Mouse (Mus musculus): Measurements from ENCODE around the gene Arhgap33. TPM values are rescaled to one million over a fixed set of nuclear protein-coding genes. Genes with fewer than 3 reads are reported as not detected.
"Not testable (repeated sequence)": the region's sequence is repeated elsewhere in the genome, so short reads cannot be mapped to it uniquely, and the experiment has no call there.

The Arhgap33 gene
- polyA plus RNA-seq, 1 experiment from 2014 or later = 41.1 TPM

GRCm38 (mm10) chr7:30490251-30490956 is 44.5 kb downstream of the Arhgap33 start:
- no peaks in the 10 kb centered on the region for H3K4me1 ChIP-seq (ENCODE audit: control insufficient read depth, insufficient read depth, low read length)
- whole genome bisulfite sequencing = 35% methylated on average over 16 of the region's 16 CpGs
- ATAC-seq (ENCODE audit: low FRiP score) = no peak
- no peaks in the 10 kb centered on the region for H3K36me3 ChIP-seq (ENCODE audit: control insufficient read depth, insufficient read depth, low read length)
- H3K9me3 ChIP-seq (ENCODE audit: control insufficient read depth, low read length) = no peaks in the 10 kb centered on the region
- no peak overlapping the region for H3K9ac ChIP-seq (ENCODE audit: low read length)
- H3K4me2 ChIP-seq = no peak overlapping the region
- no peak overlapping the region for H3K27ac ChIP-seq (ENCODE audit: low read depth, low read length)
- peak; percentile 92 for DNase-seq (ENCODE audit: low spot score, missing footprints)
- no peak overlapping the region for H3K4me3 ChIP-seq (ENCODE audit: low read depth, low read length)
- H3K27me3 ChIP-seq (ENCODE audit: control insufficient read depth, insufficient read depth, low read length) = no peaks in the 10 kb centered on the region

GRCm38 (mm10) chr7:30484250-30484649 is 50.6 kb downstream of the Arhgap33 start:
- no peak overlapping the region for H3K4me3 ChIP-seq (ENCODE audit: low read depth, low read length)
- no peaks in the 10 kb centered on the region for H3K27me3 ChIP-seq (ENCODE audit: control insufficient read depth, insufficient read depth, low read length)
- H3K4me1 ChIP-seq (ENCODE audit: control insufficient read depth, insufficient read depth, low read length) = no peaks in the 10 kb centered on the region
- ATAC-seq (ENCODE audit: low FRiP score) (no peak), DNase-seq (ENCODE audit: low spot score, missing footprints) (peak; percentile 85)
- no peak overlapping the region for H3K9ac ChIP-seq (ENCODE audit: low read length)
- WGBS = 15% methylated on average over 8 of the region's 8 CpGs
- H3K27ac ChIP-seq (ENCODE audit: low read depth, low read length) = no peak overlapping the region
- no peaks in the 10 kb centered on the region for H3K36me3 ChIP-seq (ENCODE audit: control insufficient read depth, insufficient read depth, low read length)
- H3K4me2 ChIP-seq = no peak overlapping the region
- no peaks in the 10 kb centered on the region for H3K9me3 ChIP-seq (ENCODE audit: control insufficient read depth, low read length)

- no peaks in the 10 kb centered on the region for H3K36me3 ChIP-seq (ENCODE audit: control insufficient read depth, insufficient read depth, low read length)
- peak; percentile 91 for DNase-seq (ENCODE audit: low spot score, missing footprints)
- no peaks in the 10 kb centered on the region for H3K27me3 ChIP-seq (ENCODE audit: control insufficient read depth, insufficient read depth, low read length)
- H3K27ac ChIP-seq (ENCODE audit: low read depth, low read length) = peak overlapping the region; percentile 47; the same call in 1 of the 2 replicates
- WGBS = 11% methylated on average over 32 of the region's 32 CpGs
- peak overlapping the region; percentile 43 for H3K9ac ChIP-seq (ENCODE audit: low read length)
- H3K4me1 ChIP-seq (ENCODE audit: control insufficient read depth, insufficient read depth, low read length) = peaks cover 7% of the 10 kb centered on the region
- ATAC-seq (ENCODE audit: low FRiP score) = peak; percentile 87
- H3K9me3 ChIP-seq (ENCODE audit: control insufficient read depth, low read length) = no peaks in the 10 kb centered on the region
- peak overlapping the region; percentile 40 for H3K4me2 ChIP-seq
- H3K4me3 ChIP-seq (ENCODE audit: low read depth, low read length) = peak overlapping the region; percentile 22
Measured at GRCm38 (mm10) chr7:30477415-30478381, 57.2 kb downstream of the Arhgap33 start.

- not testable (repeated sequence) for DNase-seq (ENCODE audit: low spot score, missing footprints); H3K9ac ChIP-seq (ENCODE audit: low read length); H3K4me1 ChIP-seq (ENCODE audit: control insufficient read depth, insufficient read depth, low read length); H3K27me3 ChIP-seq (ENCODE audit: control insufficient read depth, insufficient read depth, low read length); H3K4me3 ChIP-seq (ENCODE audit: low read depth, low read length); H3K27ac ChIP-seq (ENCODE audit: low read depth, low read length); H3K36me3 ChIP-seq (ENCODE audit: control insufficient read depth, insufficient read depth, low read length); ATAC-seq (ENCODE audit: low FRiP score); H3K9me3 ChIP-seq (ENCODE audit: control insufficient read depth, low read length); H3K4me2 ChIP-seq
- WGBS = 90% methylated on average over 7 of the region's 7 CpGs
Measured at GRCm38 (mm10) chr7:30476136-30476535, 58.7 kb downstream of the Arhgap33 start.

GRCm38 (mm10) chr7:30474999-30475398 is 59.9 kb downstream of the Arhgap33 start:
- Histone ChIP-seq H3K27me3 (ENCODE audit: control insufficient read depth, insufficient read depth, low read length) (no peaks in the 10 kb centered on the region), H3K4me3 (ENCODE audit: low read depth, low read length) (no peak overlapping the region), H3K9ac (ENCODE audit: low read length) (no peak overlapping the region), H3K9me3 (ENCODE audit: control insufficient read depth, low read length) (no peaks in the 10 kb centered on the region), H3K27ac (ENCODE audit: low read depth, low read length) (no peak overlapping the region), H3K4me1 (ENCODE audit: control insufficient read depth, insufficient read depth, low read length) (peaks cover 7% of the 10 kb centered on the region), H3K36me3 (ENCODE audit: control insufficient read depth, insufficient read depth, low read length) (no peaks in the 10 kb centered on the region), H3K4me2 (no peak overlapping the region)
- WGBS = 75% methylated on average over 4 of the region's 4 CpGs
- ATAC-seq (ENCODE audit: low FRiP score) (no peak), DNase-seq (ENCODE audit: low spot score, missing footprints) (peak; percentile 31)

GRCm38 (mm10) chr7:30472411-30472810 is 62.4 kb downstream of the Arhgap33 start:
- H3K9ac ChIP-seq (ENCODE audit: low read length) = no peak overlapping the region
- WGBS = 42% methylated on average over 5 of the region's 5 CpGs
- ATAC-seq (ENCODE audit: low FRiP score) (no peak), DNase-seq (ENCODE audit: low spot score, missing footprints) (peak; percentile 90)
- H3K4me1 ChIP-seq (ENCODE audit: control insufficient read depth, insufficient read depth, low read length) = peaks cover under 1% of the 10 kb centered on the region; the same call in 1 of the 2 replicates
- no peak overlapping the region for H3K27ac ChIP-seq (ENCODE audit: low read depth, low read length)
- no peak overlapping the region for H3K4me3 ChIP-seq (ENCODE audit: low read depth, low read length)
- peaks cover 4% of the 10 kb centered on the region for H3K27me3 ChIP-seq (ENCODE audit: control insufficient read depth, insufficient read depth, low read length)
- H3K36me3 ChIP-seq (ENCODE audit: control insufficient read depth, insufficient read depth, low read length) = no peaks in the 10 kb centered on the region
- no peaks in the 10 kb centered on the region for H3K9me3 ChIP-seq (ENCODE audit: control insufficient read depth, low read length)
- H3K4me2 ChIP-seq = no peak overlapping the region

Small RNA genes within 50 kb of the gene (microRNA-seq; reads per million reads assigned to microRNA genes)
- 1.9 reads per million, percentile 3 among the genes with 10 or more reads in this experiment for gene Gm38670

Other genes with a start within 250 kb of the Arhgap33 start
- gene Clip3, start 243.3 kb downstream of the Arhgap33 start, polyA plus RNA-seq (2014; fragmentation: Nextera tagmentation; extraction: Ambion mirVana) = 66.6 and 92.0 TPM in 2 replicates
- gene Alkbh6, start 226.3 kb downstream of the Arhgap33 start, polyA plus RNA-seq (2014; fragmentation: Nextera tagmentation; extraction: Ambion mirVana) = 84.3 and 86.0 TPM in 2 replicates
- 8.2 and 8.4 TPM in 2 replicates for gene Syne4, start 220.3 kb downstream of the Arhgap33 start, polyA plus RNA-seq (2014; fragmentation: Nextera tagmentation; extraction: Ambion mirVana)
- gene E130208F15Rik, start 213.3 kb downstream of the Arhgap33 start, polyA plus RNA-seq (2014; fragmentation: Nextera tagmentation; extraction: Ambion mirVana) = 0.52 TPM in 1 of 2 replicates, not detected in the other
- gene Sdhaf1, start 211.2 kb downstream of the Arhgap33 start, polyA plus RNA-seq (2014; fragmentation: Nextera tagmentation; extraction: Ambion mirVana) = 23.1 and 24.5 TPM in 2 replicates
- gene Lrfn3, start 172.3 kb downstream of the Arhgap33 start, polyA plus RNA-seq (2014; fragmentation: Nextera tagmentation; extraction: Ambion mirVana) = 5.3 and 5.9 TPM in 2 replicates
- gene Tyrobp, start 121.3 kb downstream of the Arhgap33 start, polyA plus RNA-seq (2014; fragmentation: Nextera tagmentation; extraction: Ambion mirVana) = 16.6 and 19.7 TPM in 2 replicates
- 0.43 and 0.45 TPM in 2 replicates for gene Hcst, start 115.2 kb downstream of the Arhgap33 start, polyA plus RNA-seq (2014; fragmentation: Nextera tagmentation; extraction: Ambion mirVana)
- 0.63 and 1.2 TPM in 2 replicates for gene Nfkbid, start 113.3 kb downstream of the Arhgap33 start, polyA plus RNA-seq (2014; fragmentation: Nextera tagmentation; extraction: Ambion mirVana)
- gene Aplp1, start 89.5 kb downstream of the Arhgap33 start, polyA plus RNA-seq (2014; fragmentation: Nextera tagmentation; extraction: Ambion mirVana) = 128 and 134 TPM in 2 replicates
- gene Kirrel2, start 77.4 kb downstream of the Arhgap33 start, polyA plus RNA-seq (2014; fragmentation: Nextera tagmentation; extraction: Ambion mirVana) = 0.58 and 0.61 TPM in 2 replicates
- not detected in 2 replicates for gene Nphs1, start 76.7 kb downstream of the Arhgap33 start, polyA plus RNA-seq (2014; fragmentation: Nextera tagmentation; extraction: Ambion mirVana)
- not detected in 2 replicates for gene Prodh2, start 41.4 kb downstream of the Arhgap33 start, polyA plus RNA-seq (2014; fragmentation: Nextera tagmentation; extraction: Ambion mirVana)
- 4.2 and 4.6 TPM in 2 replicates for gene Hspb6, start 17.1 kb upstream of the Arhgap33 start, polyA plus RNA-seq (2014; fragmentation: Nextera tagmentation; extraction: Ambion mirVana)
- gene Proser3, start 17.2 kb upstream of the Arhgap33 start, polyA plus RNA-seq (2014; fragmentation: Nextera tagmentation; extraction: Ambion mirVana) = 11.3 and 11.5 TPM in 2 replicates
- gene Lin37, start 24.8 kb upstream of the Arhgap33 start, polyA plus RNA-seq (2014; fragmentation: Nextera tagmentation; extraction: Ambion mirVana) = 48.7 and 49.7 TPM in 2 replicates
- 90.7 and 94.8 TPM in 2 replicates for gene U2af1l4, start 28.2 kb upstream of the Arhgap33 start, polyA plus RNA-seq (2014; fragmentation: Nextera tagmentation; extraction: Ambion mirVana)
- gene Gm49396, start 28.3 kb upstream of the Arhgap33 start, polyA plus RNA-seq (2014; fragmentation: Nextera tagmentation; extraction: Ambion mirVana) = 6.9 and 7.5 TPM in 2 replicates
- 98.0 and 110 TPM in 2 replicates for gene Psenen, start 28.6 kb upstream of the Arhgap33 start, polyA plus RNA-seq (2014; fragmentation: Nextera tagmentation; extraction: Ambion mirVana)
- gene Igflr1, start 30.4 kb upstream of the Arhgap33 start, polyA plus RNA-seq (2014; fragmentation: Nextera tagmentation; extraction: Ambion mirVana) = 4.0 and 4.1 TPM in 2 replicates
- 10.3 and 10.7 TPM in 2 replicates for gene Kmt2b, start 53.7 kb upstream of the Arhgap33 start, polyA plus RNA-seq (2014; fragmentation: Nextera tagmentation; extraction: Ambion mirVana)
- 0.21 and 0.25 TPM in 2 replicates for gene Zbtb32, start 63.8 kb upstream of the Arhgap33 start, polyA plus RNA-seq (2014; fragmentation: Nextera tagmentation; extraction: Ambion mirVana)
- gene Upk1a, start 77.8 kb upstream of the Arhgap33 start, polyA plus RNA-seq (2014; fragmentation: Nextera tagmentation; extraction: Ambion mirVana) = 0.67 and 1.0 TPM in 2 replicates
- gene Cox6b1, start 91.1 kb upstream of the Arhgap33 start, polyA plus RNA-seq (2014; fragmentation: Nextera tagmentation; extraction: Ambion mirVana) = 791 and 797 TPM in 2 replicates
- gene Etv2, start 100.8 kb upstream of the Arhgap33 start, polyA plus RNA-seq (2014; fragmentation: Nextera tagmentation; extraction: Ambion mirVana) = not detected in 2 replicates
- gene Rbm42, start 115.3 kb upstream of the Arhgap33 start, polyA plus RNA-seq (2014; fragmentation: Nextera tagmentation; extraction: Ambion mirVana) = 112 and 138 TPM in 2 replicates
- 51.0 and 52.4 TPM in 2 replicates for gene Haus5, start 129.9 kb upstream of the Arhgap33 start, polyA plus RNA-seq (2014; fragmentation: Nextera tagmentation; extraction: Ambion mirVana)
- not detected in 2 replicates for gene Pmis2, start 136.5 kb upstream of the Arhgap33 start, polyA plus RNA-seq (2014; fragmentation: Nextera tagmentation; extraction: Ambion mirVana)
- gene 2200002J24Rik, start 163.9 kb upstream of the Arhgap33 start, polyA plus RNA-seq (2014; fragmentation: Nextera tagmentation; extraction: Ambion mirVana) = not detected in 2 replicates
- gene Atp4a, start 177.1 kb upstream of the Arhgap33 start, polyA plus RNA-seq (2014; fragmentation: Nextera tagmentation; extraction: Ambion mirVana) = 0.70 and 1.1 TPM in 2 replicates
- 140 and 153 TPM in 2 replicates for gene Tmem147, start 194.5 kb upstream of the Arhgap33 start, polyA plus RNA-seq (2014; fragmentation: Nextera tagmentation; extraction: Ambion mirVana)
- gene Gapdhs, start 208.6 kb upstream of the Arhgap33 start, polyA plus RNA-seq (2014; fragmentation: Nextera tagmentation; extraction: Ambion mirVana) = 0.19 and 0.48 TPM in 2 replicates
- 0.54 and 1.1 TPM in 2 replicates for gene Sbsn, start 216.4 kb upstream of the Arhgap33 start, polyA plus RNA-seq (2014; fragmentation: Nextera tagmentation; extraction: Ambion mirVana)
- gene Dmkn, start 228.7 kb upstream of the Arhgap33 start, polyA plus RNA-seq (2014; fragmentation: Nextera tagmentation; extraction: Ambion mirVana) = not detected in 2 replicates

Measured in midbrain, embryonic 11.5 days (tissue).